Mouse (Mus musculus) regulatory T cell (primary cell): ENCODE measurements around the gene Gpr62.
"Not testable (repeated sequence)": the region's sequence is repeated elsewhere in the genome, so short reads cannot be mapped to it uniquely, and the experiment has no call there.

Source experiments
- in situ Hi-C: fragments of 300-600 bp; cut with MboI, MseI; formaldehyde crosslinking; loops from one replicate; pipeline ENCODE4 v1.15.1; 2025; ENCODE audit warnings: high pct_unique_total_duplicates

The Gpr62 gene

GRCm38 (mm10) chr9:106465571-106466200 is at the start of gene Gpr62:
Gene Gpr62, minus strand, starts transcription at chr9:106465938.
- in situ Hi-C loops = no loop called here

- in situ Hi-C loops = no loop called here
Measured at GRCm38 (mm10) chr9:106514273-106514672, 48.5 kb upstream of the Gpr62 start, which contains the start of gene Iqcf5. Gene Iqcf5, plus strand, starts transcription at chr9:106514573.

GRCm38 (mm10) chr9:106513566-106513965 is 47.8 kb upstream of the Gpr62 start:
- in situ Hi-C loops = no loop called here

- in situ Hi-C loops = no loop called here
Measured at GRCm38 (mm10) chr9:106512729-106513450, 47.2 kb upstream of the Gpr62 start.

GRCm38 (mm10) chr9:106509356-106509755 is 43.6 kb upstream of the Gpr62 start:
- in situ Hi-C loops = no loop called here

- in situ Hi-C loops = no loop called here
Measured at GRCm38 (mm10) chr9:106504246-106504645, 38.5 kb upstream of the Gpr62 start.

- in situ Hi-C loops = no loop called here
Measured at GRCm38 (mm10) chr9:106501846-106502245, 36.1 kb upstream of the Gpr62 start.

GRCm38 (mm10) chr9:106499667-106500066 is 33.9 kb upstream of the Gpr62 start, which contains the start of gene Iqcf1:
Gene Iqcf1, plus strand, starts transcription at chr9:106499967.
- in situ Hi-C loops = no loop called here

GRCm38 (mm10) chr9:106487602-106488001 is 21.9 kb upstream of the Gpr62 start:
- in situ Hi-C loops = not testable (repeated sequence)

GRCm38 (mm10) chr9:106485076-106485475 is 19.3 kb upstream of the Gpr62 start:
- in situ Hi-C loops = no loop called here

- in situ Hi-C loops = no loop called here
Measured at GRCm38 (mm10) chr9:106483606-106484005, 17.9 kb upstream of the Gpr62 start.

GRCm38 (mm10) chr9:106483136-106483535 is 17.4 kb upstream of the Gpr62 start:
- in situ Hi-C loops = no loop called here

- in situ Hi-C loops = no loop called here
Measured at GRCm38 (mm10) chr9:106482578-106483115, 16.9 kb upstream of the Gpr62 start.

GRCm38 (mm10) chr9:106481676-106482075 is 15.9 kb upstream of the Gpr62 start:
- in situ Hi-C loops = no loop called here

- in situ Hi-C loops = no loop called here
Measured at GRCm38 (mm10) chr9:106481075-106481474, 15.3 kb upstream of the Gpr62 start.

- in situ Hi-C loops = no loop called here
Measured at GRCm38 (mm10) chr9:106480541-106480940, 14.8 kb upstream of the Gpr62 start.

GRCm38 (mm10) chr9:106478101-106478500 is 12.4 kb upstream of the Gpr62 start:
- in situ Hi-C loops = loop anchor here (5.0 kb wide), 2 partner anchors 41 to 196 kb away; partner anchors contain the start of genes Acy1 and Poc1a

GRCm38 (mm10) chr9:106477649-106478048 is 11.9 kb upstream of the Gpr62 start:
- in situ Hi-C loops = loop anchor here (5.0 kb wide), 2 partner anchors 40 to 195 kb away; partner anchors contain the start of genes Acy1 and Poc1a

GRCm38 (mm10) chr9:106476924-106477484 is 11.3 kb upstream of the Gpr62 start, which contains the start of gene Parp3:
Gene Parp3, minus strand, starts transcription at chr9:106476949.
- in situ Hi-C loops = loop anchor here (5.0 kb wide), 2 partner anchors 40 to 195 kb away; partner anchors contain the start of genes Acy1 and Poc1a

GRCm38 (mm10) chr9:106476002-106476923 is 10.5 kb upstream of the Gpr62 start:
- in situ Hi-C loops = loop anchor here (5.0 kb wide), 2 partner anchors 39 to 194 kb away; partner anchors contain the start of genes Acy1 and Poc1a

GRCm38 (mm10) chr9:106475663-106476001 is 9.9 kb upstream of the Gpr62 start, which contains the start of gene Rrp9:
Gene Rrp9, plus strand, starts transcription at chr9:106475963.
- in situ Hi-C loops = loop anchor here (5.0 kb wide), 2 partner anchors 38 to 193 kb away; partner anchors contain the start of genes Acy1 and Poc1a
